Mouse (Mus musculus): ENCODE data around the gene Ntn4. TPM values are rescaled to one million over a fixed set of nuclear protein-coding genes. Genes with fewer than 3 reads are reported as not detected.

Ntn4 gene
- total and polyA plus RNA-seq, 3 experiments = 7.4 to 14.9 (median 14.0) TPM

GRCm38 (mm10) chr10:93776731-93777151 lies 136.3 kb downstream of the Ntn4 start:
- Histone ChIP-seq H3K4me3 (no peak overlapping the region), H3K79me2 (replicated peaks; ENCODE audit: control insufficient read depth, insufficient read depth, low read length) (no peaks in the 10 kb centered on the region), H3K4me1 (ENCODE audit: control insufficient read depth, insufficient read depth, low read length) (no peaks in the 10 kb centered on the region), H3K27ac (no peak overlapping the region), H3K9ac (ENCODE audit: low read depth, low read length) (no peak overlapping the region), H3K36me3 (ENCODE audit: control insufficient read depth, insufficient read depth, low read length) (no peaks in the 10 kb centered on the region), H3K27me3 (ENCODE audit: control insufficient read depth, insufficient read depth, low read length) (no peaks in the 10 kb centered on the region)
- TF ChIP-seq EP300 (IDR thresholded peaks at IDR 0.05; ENCODE audit: insufficient read depth, low read depth, low read length) (no peak), CTCF (IDR thresholded peaks at IDR 0.05) (no peak)
- intact Hi-C loops (cut with DNase I) = loop anchor here (1.0 kb wide), 2 partner anchors 165 to 182 kb away; no protein-coding TSS in a partner anchor
- 33% methylated on average over 5 of the region's 5 CpGs for WGBS
- no peak for DNase-seq

GRCm38 (mm10) chr10:93777372-93777771 lies 136.9 kb downstream of the Ntn4 start:
- Histone ChIP-seq H3K27ac (no peak overlapping the region), H3K36me3 (ENCODE audit: control insufficient read depth, insufficient read depth, low read length) (no peaks in the 10 kb centered on the region), H3K4me3 (no peak overlapping the region), H3K9ac (ENCODE audit: low read depth, low read length) (no peak overlapping the region), H3K4me1 (ENCODE audit: control insufficient read depth, insufficient read depth, low read length) (no peaks in the 10 kb centered on the region), H3K79me2 (replicated peaks; ENCODE audit: control insufficient read depth, insufficient read depth, low read length) (no peaks in the 10 kb centered on the region), H3K27me3 (ENCODE audit: control insufficient read depth, insufficient read depth, low read length) (no peaks in the 10 kb centered on the region)
- DNase-seq = peak; percentile 41 to 77
- TF ChIP-seq EP300 (IDR thresholded peaks at IDR 0.05; ENCODE audit: insufficient read depth, low read depth, low read length) = 0 out of 2 replicates have a peak, but pooled peaks have one; percentile 27
- TF ChIP-seq CTCF (IDR thresholded peaks at IDR 0.05) = peak; percentile 81
- TF ChIP-seq POLR2A (IDR thresholded peaks at IDR 0.05; ENCODE audit: insufficient read depth, low read depth, low read length) = no peak
- intact Hi-C loops (cut with DNase I) = loop anchor here (1.0 kb wide), 2 partner anchors 166 to 183 kb away; no protein-coding TSS in a partner anchor
- WGBS = 40% methylated on average over 7 of the region's 7 CpGs

GRCm38 (mm10) chr10:93783216-93784013 lies 142.9 kb downstream of the Ntn4 start:
- DNase-seq = no peak
- Histone ChIP-seq H3K4me1 (ENCODE audit: control insufficient read depth, insufficient read depth, low read length) (no peaks in the 10 kb centered on the region), H3K27me3 (ENCODE audit: control insufficient read depth, insufficient read depth, low read length) (no peaks in the 10 kb centered on the region), H3K36me3 (ENCODE audit: control insufficient read depth, insufficient read depth, low read length) (no peaks in the 10 kb centered on the region), H3K4me3 (no peak overlapping the region), H3K27ac (no peak overlapping the region), H3K79me2 (replicated peaks; ENCODE audit: control insufficient read depth, insufficient read depth, low read length) (no peaks in the 10 kb centered on the region), H3K9ac (ENCODE audit: low read depth, low read length) (no peak overlapping the region)
- intact Hi-C loops (cut with DNase I) = no loop called here
- 71% methylated on average over 15 of the region's 15 CpGs for WGBS
- TF ChIP-seq CTCF (IDR thresholded peaks at IDR 0.05) (no peak), POLR2A (IDR thresholded peaks at IDR 0.05; ENCODE audit: insufficient read depth, low read depth, low read length) (no peak), EP300 (IDR thresholded peaks at IDR 0.05; ENCODE audit: insufficient read depth, low read depth, low read length) (no peak)

Other genes starting within 250 kb of the Ntn4 start
- gene Lta4h, start 187.3 kb upstream of the Ntn4 start, total RNA-seq (2021) = 10 to 100 TPM; 31.1 to 36.1 TPM
- 25.5 and 30.5 TPM in 2 replicates for gene Lta4h, start 187.3 kb upstream of the Ntn4 start, polyA plus RNA-seq (2012; rRNA removed)
- gene Hal, start 151.9 kb upstream of the Ntn4 start, total RNA-seq (2021) = under 1 TPM; 0.18 to 0.20 TPM
- gene Hal, start 151.9 kb upstream of the Ntn4 start, polyA plus RNA-seq (2012; rRNA removed) = 0.04 and 0.35 TPM in 2 replicates
- not detected for gene Amdhd1, start 100.6 kb upstream of the Ntn4 start, total RNA-seq (2021)
- 0.06 and 0.12 TPM in 2 replicates for gene Amdhd1, start 100.6 kb upstream of the Ntn4 start, polyA plus RNA-seq (2012; rRNA removed)
- gene Ccdc38, start 100.0 kb upstream of the Ntn4 start, total RNA-seq (2021) = not detected
- gene Ccdc38, start 100.0 kb upstream of the Ntn4 start, polyA plus RNA-seq (2012; rRNA removed) = not detected in 2 replicates
- 10 to 100 TPM in 1 of 2 experiments, 1 to 10 TPM in 1; 9.6 to 11.3 TPM for gene Snrpf, start 51.0 kb upstream of the Ntn4 start, total RNA-seq (2021)
- 17.7 and 20.5 TPM in 2 replicates for gene Snrpf, start 51.0 kb upstream of the Ntn4 start, polyA plus RNA-seq (2012; rRNA removed)
- not detected for gene Usp44, start 190.9 kb downstream of the Ntn4 start, total RNA-seq (2021)
- gene Usp44, start 190.9 kb downstream of the Ntn4 start, polyA plus RNA-seq (2012; rRNA removed) = not detected in 2 replicates